Mouse (Mus musculus) olfactory bulb, adult 2 months (tissue): ENCODE results near the gene Sparcl1. TPM values are rescaled to one million over a fixed set of nuclear protein-coding genes. Genes with fewer than 3 reads are reported as not detected.
A peak's percentile ranks its signal among the peaks of the same experiment; 100 is the strongest.

Source experiments
- H3K27ac ChIP-seq: fragments of 200-500 bp; 2 replicates; pipeline ENCODE4 v1.5.1; 2012; ENCODE audit warnings: low read depth, low read length; ENCODE audit not compliant: insufficient read depth
- H3K4me1 ChIP-seq: fragments of 200-500 bp; 2 replicates; pipeline ENCODE4 v1.6.1; 2012; ENCODE audit warnings: low read length; ENCODE audit not compliant: control insufficient read depth, insufficient read depth
- H3K4me3 ChIP-seq: fragments of 200-500 bp; 2 replicates; pipeline ENCODE4 v1.5.1; 2012; ENCODE audit warnings: mild to moderate bottlenecking, low read depth, low read length, moderate library complexity; ENCODE audit not compliant: insufficient read depth
- CTCF ChIP-seq: fragments of 200-500 bp; IDR thresholded peaks from 2 replicates; pipeline ENCODE4 v1.5.1; 2012; ENCODE audit warnings: low read depth, mild to moderate bottlenecking, low read length, moderate library complexity; ENCODE audit not compliant: insufficient read depth
- POLR2A ChIP-seq: fragments of 200-500 bp; IDR thresholded peaks from 2 replicates; pipeline ENCODE4 v1.6.1; 2012; ENCODE audit warnings: mild to moderate bottlenecking, low read depth, low read length, moderate library complexity; ENCODE audit not compliant: insufficient read depth
- WGBS: fragments of 180-500 bp; shearing (Covaris S2); methylation state at CpG from one replicate; pipeline ENCODE4 v1.1.7; 2018; 5-methylcytosine and 5-hydroxymethylcytosine counted together
- polyA plus RNA-seq: library from polyadenylated mRNA; stranded (reverse); fragments of >200 nt; gene quantifications from 2 replicates; pipeline ENCODE4 v1.2.4, GENCODE M21; 2012; ENCODE audit warnings: low replicate concordance; ENCODE audit not compliant: missing spikeins, insufficient read depth, insufficient read length

The Sparcl1 gene
- polyA plus RNA-seq, 1 experiment = 627 TPM

DNA sequence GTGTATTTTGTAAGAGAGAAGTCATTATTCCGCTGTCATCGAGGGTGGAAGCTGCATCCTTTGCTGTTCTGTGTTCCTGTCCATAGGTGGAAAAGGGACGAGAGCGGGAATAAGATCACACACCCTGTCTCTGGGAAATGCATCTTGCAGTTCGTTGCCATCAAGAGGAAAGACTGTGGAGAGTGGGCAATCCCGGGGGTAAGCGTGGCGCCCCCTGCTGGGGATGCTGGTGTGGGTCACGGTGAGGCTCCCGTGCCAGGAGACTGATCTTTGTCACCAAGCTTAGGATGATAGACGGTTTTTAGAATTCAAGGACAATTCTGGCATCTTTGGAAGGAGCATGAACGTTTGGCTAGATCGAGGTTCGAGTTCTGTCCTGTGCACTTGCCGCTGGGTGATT is 55.5 kb downstream of the Sparcl1 start:
- no peak overlapping the region for H3K4me3 ChIP-seq
- H3K27ac ChIP-seq = no peak overlapping the region
- WGBS = 62% methylated on average over 15 of the region's 15 CpGs
- no peak for TF ChIP-seq POLR2A
- peak; percentile 60 for TF ChIP-seq CTCF
- H3K4me1 ChIP-seq = peaks cover 11% of the 10 kb centered on the region; the same call in 1 of the 2 replicates

DNA sequence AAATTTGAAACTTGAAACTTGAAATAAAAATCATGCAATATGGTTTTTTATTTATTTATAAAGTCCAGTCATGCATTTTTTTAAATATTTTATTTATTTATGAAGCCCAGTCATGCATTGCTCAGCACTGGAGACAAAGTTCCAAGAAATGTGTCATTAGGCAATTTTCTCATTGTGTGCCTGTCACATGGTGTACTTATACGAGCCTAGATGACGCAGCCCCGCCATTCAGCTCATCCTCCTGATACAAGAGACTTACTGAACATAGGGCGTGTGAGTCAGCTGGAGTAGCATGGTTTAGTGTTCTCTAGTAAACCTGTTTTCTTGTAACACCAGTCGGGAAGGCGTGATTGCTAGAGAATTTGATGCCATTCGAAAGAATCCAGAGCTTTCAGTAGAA is 57.2 kb downstream of the Sparcl1 start:
- no peak for TF ChIP-seq CTCF
- no peak for TF ChIP-seq POLR2A
- 80% methylated on average over 7 of the region's 7 CpGs for WGBS
- H3K27ac ChIP-seq = no peak overlapping the region
- H3K4me1 ChIP-seq = peaks cover 16% of the 10 kb centered on the region; the same call in 1 of the 2 replicates
- H3K4me3 ChIP-seq = no peak overlapping the region

DNA sequence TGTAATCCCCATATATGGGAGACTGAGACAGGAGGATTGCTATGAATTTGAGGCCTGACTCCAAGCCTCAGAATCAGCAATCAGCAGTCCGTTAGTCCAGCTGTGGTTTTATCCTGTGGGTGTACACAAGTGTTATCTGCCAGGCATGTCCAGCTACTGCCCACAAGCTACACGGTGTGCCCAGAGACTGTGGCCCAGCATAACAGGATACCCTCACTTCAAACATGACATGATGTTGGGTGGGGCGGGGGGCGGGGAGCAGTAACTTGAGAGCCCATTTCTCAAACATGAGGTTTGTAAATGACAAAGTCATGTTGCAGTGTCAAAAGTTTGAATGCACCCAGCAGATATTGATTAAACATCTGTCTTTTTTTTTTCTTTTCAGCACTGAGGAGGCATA is 57.7 kb downstream of the Sparcl1 start:
- peaks cover 16% of the 10 kb centered on the region; the same call in 1 of the 2 replicates for H3K4me1 ChIP-seq
- 93% methylated on average over 4 of the region's 4 CpGs for WGBS
- H3K4me3 ChIP-seq = no peak overlapping the region
- TF ChIP-seq CTCF (no peak), POLR2A (no peak)
- H3K27ac ChIP-seq = no peak overlapping the region

- H3K4me1 ChIP-seq = peaks cover 13% of the 10 kb centered on the region
- no peak overlapping the region for H3K27ac ChIP-seq
- TF ChIP-seq POLR2A (no peak), CTCF (no peak)
- H3K4me3 ChIP-seq = no peak overlapping the region
- 96% methylated on average over 4 of the region's 4 CpGs for WGBS
Measured at GRCm38 (mm10) chr5:104054938-104055337, 58.6 kb downstream of the Sparcl1 start.

DNA sequence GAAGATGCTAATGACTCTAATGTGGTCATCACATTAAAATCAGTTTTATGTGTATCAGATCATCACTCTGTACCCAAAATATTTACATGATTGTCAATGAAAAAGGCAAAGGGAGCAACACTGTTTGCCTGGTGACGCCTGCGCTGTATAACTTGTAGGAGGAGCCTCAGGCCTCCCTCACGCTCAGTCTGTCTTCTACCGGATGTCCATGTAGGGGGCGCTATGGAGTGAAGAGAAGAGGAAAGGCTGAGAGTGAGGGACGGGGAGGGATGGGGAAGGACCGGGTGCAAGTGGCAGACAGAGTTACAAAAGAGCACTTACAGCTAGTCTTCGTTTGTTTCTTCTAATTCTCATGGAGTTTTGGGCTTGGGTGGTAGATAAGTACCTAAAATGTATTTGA is 60.6 kb downstream of the Sparcl1 start:
- H3K27ac ChIP-seq = no peak overlapping the region
- H3K4me1 ChIP-seq = peaks cover 10% of the 10 kb centered on the region
- H3K4me3 ChIP-seq = no peak overlapping the region
- TF ChIP-seq POLR2A (no peak), CTCF (no peak)
- 61% methylated on average over 8 of the region's 8 CpGs for WGBS

DNA sequence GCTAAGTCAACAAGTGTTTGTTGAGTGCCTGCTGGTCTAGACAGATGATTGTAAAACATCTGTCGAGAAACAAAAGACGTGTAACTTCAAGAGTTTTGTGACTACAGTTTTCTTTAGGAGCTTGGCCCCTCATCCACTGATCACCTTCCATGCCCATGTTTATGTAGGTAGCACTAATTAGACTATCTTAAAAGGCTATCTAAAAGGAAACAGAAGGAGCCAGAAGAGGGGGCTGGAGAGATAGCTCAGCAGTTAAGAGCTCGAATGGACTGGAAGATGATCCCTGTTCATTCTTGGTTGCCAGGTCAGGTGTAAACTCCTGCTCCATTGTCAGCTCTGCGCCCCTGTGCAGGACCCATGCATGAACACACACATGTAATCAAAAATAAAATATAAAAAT is 65.4 kb downstream of the Sparcl1 start:
- H3K27ac ChIP-seq = no peak overlapping the region
- peaks cover 10% of the 10 kb centered on the region for H3K4me1 ChIP-seq
- TF ChIP-seq CTCF = no peak
- TF ChIP-seq POLR2A = no peak
- no peak overlapping the region for H3K4me3 ChIP-seq
- 47% methylated on average over 4 of the region's 4 CpGs for WGBS

DNA sequence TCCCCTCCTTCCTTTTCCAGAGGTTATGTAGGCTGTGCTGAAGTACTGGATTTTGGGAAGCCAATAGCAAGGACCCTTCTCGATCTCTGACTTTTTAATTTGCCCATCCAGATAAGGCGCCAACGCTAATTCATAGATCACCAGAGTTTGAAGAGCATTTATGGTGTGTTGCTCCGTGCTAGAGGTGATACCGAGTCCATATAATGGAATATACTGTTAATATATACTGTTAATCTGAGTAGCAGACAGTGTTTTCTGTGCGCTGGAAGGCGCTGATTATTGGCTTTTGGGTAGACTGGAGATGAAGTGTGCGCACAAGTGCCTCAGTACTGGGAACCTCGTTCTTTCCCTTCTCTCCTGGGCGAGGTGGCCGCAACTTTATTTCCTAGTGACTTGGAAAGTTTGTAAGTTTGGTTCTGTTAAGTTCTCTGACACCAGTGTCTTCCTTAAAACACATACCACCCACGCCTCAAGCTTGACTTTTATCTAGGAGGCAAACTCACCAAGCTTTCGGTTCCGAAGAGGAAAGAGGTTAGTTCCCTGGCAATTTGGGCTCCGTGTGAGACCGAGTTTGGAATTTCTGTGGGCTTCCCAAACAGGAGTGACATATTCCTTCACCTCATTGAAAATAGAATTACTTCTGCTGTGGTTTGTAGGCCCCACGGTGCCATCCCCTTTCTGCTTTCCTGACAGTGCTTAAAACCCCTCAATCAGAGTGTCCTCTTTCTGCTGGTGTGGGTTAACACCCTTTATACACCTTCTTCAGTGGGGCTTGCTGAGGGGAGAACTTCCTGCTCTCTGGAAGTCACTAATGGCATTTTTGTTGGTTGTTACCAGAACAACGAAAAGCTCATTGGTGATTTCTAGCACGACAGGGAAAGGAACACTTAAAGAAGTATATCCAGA is 66.1 kb downstream of the Sparcl1 start:
- Histone ChIP-seq H3K4me1 (peaks cover 7% of the 10 kb centered on the region), H3K27ac (peak overlapping the region; percentile 66), H3K4me3 (peak overlapping the region; percentile 90)
- WGBS = 3% methylated on average over 19 of the region's 19 CpGs
- no peak for TF ChIP-seq POLR2A
- no peak for TF ChIP-seq CTCF

DNA sequence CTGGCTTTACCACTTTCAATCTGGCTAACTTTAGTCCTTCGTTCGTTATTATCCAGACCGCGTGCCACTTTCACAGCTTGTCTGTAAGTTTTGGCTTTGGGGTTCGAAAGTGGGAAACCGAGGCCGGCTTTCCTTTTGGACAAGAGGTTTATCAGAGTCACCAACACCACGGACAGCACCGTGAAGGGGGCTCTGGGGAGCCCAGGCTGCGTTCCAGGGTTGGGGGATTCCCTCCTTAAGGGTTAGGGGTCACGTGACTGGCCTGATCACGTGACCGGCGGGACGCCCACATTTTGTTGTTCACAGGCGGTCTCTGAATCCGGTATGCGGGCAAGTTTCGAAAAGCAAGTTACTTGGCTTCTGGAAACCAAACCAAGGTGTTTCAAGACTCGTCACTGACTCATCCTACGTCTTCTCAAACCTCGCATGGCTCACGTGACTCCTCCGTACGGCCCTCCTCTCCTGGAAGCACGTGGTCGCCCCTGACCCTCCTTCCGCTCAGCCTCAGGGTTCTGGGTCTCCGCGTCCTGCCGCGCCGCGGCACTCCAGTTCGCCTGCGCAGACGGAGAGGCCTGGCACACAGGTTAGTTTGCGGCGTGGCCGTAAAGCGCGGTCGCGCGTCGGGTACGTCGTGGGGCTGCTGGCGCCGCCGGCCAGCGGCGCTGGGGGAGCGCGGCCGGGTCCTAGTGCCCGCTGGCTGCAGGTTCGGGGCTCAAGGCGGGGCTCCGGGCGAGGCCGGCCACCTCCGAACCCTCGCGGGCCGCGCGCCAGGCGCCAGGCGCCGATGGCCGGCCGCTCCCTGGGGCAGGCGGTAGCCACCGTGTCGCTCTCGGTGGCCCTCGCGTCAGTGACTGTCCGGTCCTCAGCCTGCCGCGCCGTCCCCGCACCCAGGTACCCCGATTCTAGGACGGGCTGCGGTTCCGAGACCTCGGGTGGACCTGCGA is 67.0 kb downstream of the Sparcl1 start, which contains the start of gene Nudt9:
TSS of gene Nudt9 (plus strand) at position 51 of the 944 bp plus-strand sequence.
- H3K4me1 ChIP-seq = peaks cover 4% of the 10 kb centered on the region
- WGBS = 5% methylated on average over 90 of the region's 90 CpGs
- H3K27ac ChIP-seq = peak within 1 kb of the TSS; percentile 83
- peak; percentile 36; the same call in 1 of the 2 replicates for TF ChIP-seq POLR2A
- TF ChIP-seq CTCF = no peak
- H3K4me3 ChIP-seq = peak within 1 kb of the TSS; percentile 90

DNA sequence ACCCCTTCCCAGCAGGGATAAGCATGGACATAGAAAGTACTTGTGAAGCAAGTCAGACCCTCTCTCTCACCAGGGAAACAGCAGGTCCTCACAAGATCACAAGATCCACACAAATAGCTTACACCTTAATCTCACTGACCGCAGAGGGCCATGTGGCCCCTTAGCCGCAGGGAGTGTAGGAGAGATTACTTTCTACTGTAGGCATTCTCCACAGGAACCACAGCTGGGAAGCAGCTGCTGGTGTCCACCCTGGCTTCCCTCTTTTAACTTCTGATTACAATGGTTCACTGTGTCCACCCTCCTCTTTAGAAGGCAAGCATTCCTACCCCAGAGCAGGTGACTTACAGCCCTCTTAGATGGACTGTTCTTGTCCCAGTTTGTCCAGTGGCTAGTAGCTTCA is 69.8 kb downstream of the Sparcl1 start:
- Histone ChIP-seq H3K27ac (no peak overlapping the region), H3K4me1 (peaks cover 4% of the 10 kb centered on the region), H3K4me3 (no peak overlapping the region)
- WGBS = 62% methylated on average over 2 of the region's 2 CpGs
- no peak for TF ChIP-seq POLR2A
- TF ChIP-seq CTCF = no peak
